19 mouse cellular contexts compared by ENCODE assay signal in the genomic region with DNA sequence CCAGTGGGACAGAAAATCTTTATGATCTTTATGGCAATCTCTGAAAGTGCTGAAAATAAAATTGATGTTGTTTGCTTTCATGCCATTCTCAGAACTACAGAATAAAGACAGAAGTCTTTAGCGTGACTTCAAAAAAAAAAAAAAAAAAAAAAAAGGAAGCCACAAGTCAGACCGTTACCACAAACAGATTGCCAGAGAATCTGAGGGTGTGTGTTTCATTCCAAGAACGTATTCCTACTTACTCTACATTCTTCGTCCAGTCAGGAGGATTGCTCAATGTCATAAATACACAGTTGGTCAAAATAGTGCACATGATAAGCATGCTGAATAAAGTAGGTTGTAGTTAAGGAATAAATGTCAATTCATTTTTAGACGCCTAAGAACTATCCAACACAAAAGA. TPM values are rescaled to one million over a fixed set of nuclear protein-coding genes. Genes with fewer than 3 reads are reported as not detected.
DNase-seq lines count a peak whose midpoint lies in the region; ATAC-seq lines count a peak whose summit lies in the region.
"Had no signal": no experiment of that assay in that cellular context is flagged by ENCODE, and none has a peak within 500 bp of the region (broad histone marks: within the 10 kb centered on the region; RNA-seq: fewer than 3 reads in every experiment).

No protein-coding gene starts in this region.

- H3K4me2 ChIP-seq in embryonic facial prominence, embryonic 14.5 days (ENCODE audit: low read depth, low read length), result no peak overlapping the region
- H3K4me2 ChIP-seq: heart, embryonic 11.5 days; heart, embryonic 15.5 days; hindbrain, embryonic 14.5 days; intestine, embryonic 15.5 days had no signal

- no peaks in the 10 kb centered on the region for H3K4me1 ChIP-seq in embryonic facial prominence, embryonic 14.5 days (ENCODE audit: control insufficient read depth, insufficient read depth, low read length)
- no peaks in the 10 kb centered on the region for H3K4me1 ChIP-seq in embryonic facial prominence, embryonic 10.5 days
- H3K4me1 ChIP-seq: heart, embryonic 15.5 days; hindbrain, embryonic 10.5 days; intestine, embryonic 15.5 days had no signal

- no peaks in the 10 kb centered on the region for H3K36me3 ChIP-seq in embryonic facial prominence, embryonic 14.5 days (ENCODE audit: control insufficient read depth, insufficient read depth, low read length)
- H3K36me3 ChIP-seq in embryonic facial prominence, embryonic 10.5 days (replicated peaks), result no peaks in the 10 kb centered on the region
- H3K36me3 ChIP-seq: heart, embryonic 15.5 days; hindbrain, embryonic 10.5 days; intestine, embryonic 15.5 days had no signal

- no peak overlapping the region for H3K9ac ChIP-seq in embryonic facial prominence, embryonic 14.5 days (ENCODE audit: low read depth, low read length)
- H3K9ac ChIP-seq: heart, embryonic 15.5 days; hindbrain, embryonic 14.5 days; intestine, embryonic 15.5 days had no signal

- H3K27me3 ChIP-seq in embryonic facial prominence, embryonic 14.5 days (replicated peaks; ENCODE audit: control insufficient read depth, insufficient read depth, low read length), result no peaks in the 10 kb centered on the region
- H3K27me3 ChIP-seq in embryonic facial prominence, embryonic 10.5 days (replicated peaks; ENCODE audit: low read depth, poor library complexity, severe bottlenecking), result no peaks in the 10 kb centered on the region
- H3K27me3 ChIP-seq: heart, embryonic 15.5 days; intestine, embryonic 15.5 days had no signal

- no peaks in the 10 kb centered on the region for H3K9me3 ChIP-seq in embryonic facial prominence, embryonic 14.5 days (ENCODE audit: control insufficient read depth, low read length)
- no peaks in the 10 kb centered on the region for H3K9me3 ChIP-seq in embryonic facial prominence, embryonic 10.5 days
- H3K9me3 ChIP-seq: heart, embryonic 15.5 days; hindbrain, embryonic 10.5 days; intestine, embryonic 15.5 days had no signal

- ATAC-seq in embryonic facial prominence, embryonic 14.5 days (ENCODE audit: low read depth), result no peak
- ATAC-seq in common myeloid progenitor, adult 5-6 weeks (replicated peaks; ENCODE audit: low read depth, poor library complexity, severe bottlenecking), result peak; percentile 71
- ATAC-seq in hematopoietic stem cell, adult 5-6 weeks (replicated peaks in 1 of 2; ENCODE audit: insufficient read depth in 1 of 2, low FRiP score in 2 of 2, low TSS enrichment in 1 of 2, low read depth in 1 of 2, poor library complexity in 2 of 2, severe bottlenecking in 2 of 2), result peak; percentile 56 to 58
- ATAC-seq: forebrain, embryonic 14.5 days; intestine, embryonic 15.5 days had no signal

- WGBS in embryonic facial prominence, embryonic 14.5 days, result 46% methylated on average over 5 of the region's 5 CpGs
- WGBS in embryonic facial prominence, embryonic 10.5 days, result 79% methylated on average over 5 of the region's 5 CpGs

- no peak overlapping the region for H3K27ac ChIP-seq in embryonic facial prominence, embryonic 14.5 days (replicated peaks; ENCODE audit: low read depth, low read length)
- H3K27ac ChIP-seq in embryonic facial prominence, embryonic 10.5 days (replicated peaks), result no peak overlapping the region
- H3K27ac ChIP-seq: heart, adult 2 months; heart, embryonic 15.5 days; hindbrain, embryonic 10.5 days; hindbrain, embryonic 14.5 days; intestine, embryonic 15.5 days had no signal

- DNase-seq in embryonic facial prominence, embryonic 14.5 days (ENCODE audit: low spot score), result peak; percentile 31
- DNase-seq in embryonic facial prominence, embryonic 10.5 days (ENCODE audit: low spot score), result no peak
- no peak for DNase-seq in kidney, adult 11 months
- DNase-seq in cerebellum, postnatal 10 days, result no peak
- DNase-seq in layer of hippocampus, adult 11-12 months (ENCODE audit: low spot score), result no peak
- DNase-seq: adrenal gland, postnatal 10 days; cerebellum, adult 11 months; cerebellum, adult 8-10 months; cerebellum, postnatal 36 days; heart, adult 2 months; heart, postnatal 14 days had no signal

- no peak overlapping the region for H3K4me3 ChIP-seq in embryonic facial prominence, embryonic 14.5 days (ENCODE audit: low read depth, low read length)
- no peak overlapping the region for H3K4me3 ChIP-seq in embryonic facial prominence, embryonic 10.5 days
- H3K4me3 ChIP-seq: heart, adult 2 months; heart, embryonic 15.5 days; hindbrain, embryonic 10.5 days; intestine, embryonic 15.5 days had no signal

RNA-seq across cellular contexts. Expression of a gene that starts 38.3 kb away (rescaled TPM):
- 3.5 and 3.9 TPM in 2 replicates for polyA plus RNA-seq in embryonic facial prominence, embryonic 14.5 days (2014; fragmentation: Nextera tagmentation; extraction: Ambion mirVana)
- polyA plus RNA-seq in embryonic facial prominence, embryonic 10.5 days (2016; fragmentation: Nextera tagmentation; extraction: Ambion mirVana), result 3.9 and 4.7 TPM in 2 replicates
- total RNA-seq in common myeloid progenitor, adult 5-6 weeks (2017), result not detected in 2 replicates
- not detected in 2 replicates for total RNA-seq in hematopoietic stem cell, adult 5-6 weeks (2017)
